Mouse (Mus musculus): Measurements from ENCODE around the gene Trpm8. TPM values are rescaled to one million over a fixed set of nuclear protein-coding genes. Genes with fewer than 3 reads are reported as not detected.

Gene Trpm8
- total and polyA plus RNA-seq, 3 experiments: not detected

- Histone ChIP-seq H3K4me1 (ENCODE audit: control insufficient read depth in 1 of 2, insufficient read depth in 2 of 2) (0 out of 4 replicates have a peak, but pooled peaks cover 0 to 3% of the 10 kb centered on the region in 2 experiments), H3K27ac (ENCODE audit: insufficient read depth, low read depth) (no peak overlapping the region), H3K9ac (ENCODE audit: insufficient read depth, low read depth) (no peak overlapping the region), H3K79me2 (replicated peaks; ENCODE audit: control insufficient read depth, extremely low read depth, insufficient read depth, poor library complexity, severe bottlenecking) (no peaks in the 10 kb centered on the region), H3K4me2 (ENCODE audit: insufficient read depth, low read depth, poor library complexity, severe bottlenecking) (no peak overlapping the region), H3K9me3 (replicated peaks; ENCODE audit: low read length) (peaks cover 73% of the 10 kb centered on the region), H3K4me3 (replicated peaks in 1 of 3; ENCODE audit: low read depth in 2 of 3, low read length in 2 of 3, poor library complexity in 1 of 3) (no peak overlapping the region), H3K27me3 (replicated peaks) (peaks cover 2% of the 10 kb centered on the region), H3K36me3 (replicated peaks in 1 of 2; ENCODE audit: control insufficient read depth in 1 of 2, insufficient read depth in 1 of 2, low read length in 1 of 2) (no peaks in the 10 kb centered on the region)
- no peak for TF ChIP-seq HCFC1 (IDR thresholded peaks at IDR 0.05; ENCODE audit: low read depth, low read length)
- TF ChIP-seq RCOR1 (conservative IDR thresholded peaks at IDR 0.05; ENCODE audit: low read depth, low read length): no peak
- TF ChIP-seq POLR2A (IDR thresholded peaks at IDR 0.05; ENCODE audit: low read depth, low read length): no peak
- no peak for TF ChIP-seq ELF1 (IDR thresholded peaks at IDR 0.05; ENCODE audit: low read depth, low read length)
- TF ChIP-seq BHLHE40 (IDR thresholded peaks at IDR 0.05; ENCODE audit: low read depth, low read length): no peak
- no peak for TF ChIP-seq JUND (conservative IDR thresholded peaks at IDR 0.05; ENCODE audit: low read depth, low read length)
- TF ChIP-seq JUN (IDR thresholded peaks at IDR 0.05; ENCODE audit: insufficient read depth, low read depth, low read length): no peak
- dilution Hi-C loops (cut with MboI; ENCODE audit: extremely low pct_ligation_motif_present, extremely low pct_unique_long_range_greater_than_20kb, low sequenced_read_pairs): no loop called here
- DNase-seq (ENCODE audit: extremely low read depth): no peak
- in situ Hi-C loops (cut with MboI; ENCODE audit: low pct_ligation_motif_present, low pct_unique_long_range_greater_than_20kb, low sequenced_read_pairs): no loop called here
Observed at GRCm38 (mm10) chr1:88229986-88230385, 47.5 kb upstream of the Trpm8 start.

- no peak overlapping the region for H3K9ac ChIP-seq (ENCODE audit: insufficient read depth, low read depth)
- no peak for DNase-seq (ENCODE audit: extremely low read depth)
- dilution Hi-C loops (cut with MboI; ENCODE audit: extremely low pct_ligation_motif_present, extremely low pct_unique_long_range_greater_than_20kb, low sequenced_read_pairs) (no loop called here), in situ Hi-C loops (cut with MboI; ENCODE audit: low pct_ligation_motif_present, low pct_unique_long_range_greater_than_20kb, low sequenced_read_pairs) (no loop called here)
- TF ChIP-seq MYC (IDR thresholded peaks at IDR 0.05; ENCODE audit: low read depth, low read length) (no peak), SIN3A (IDR thresholded peaks at IDR 0.05; ENCODE audit: low read length) (no peak), MAZ (IDR thresholded peaks at IDR 0.05; ENCODE audit: low read depth, low read length) (no peak)
- no peaks in the 10 kb centered on the region for H3K36me3 ChIP-seq (replicated peaks in 1 of 2; ENCODE audit: control insufficient read depth in 1 of 2, insufficient read depth in 1 of 2, low read length in 1 of 2)
- peaks cover 5% of the 10 kb centered on the region for H3K27me3 ChIP-seq (replicated peaks)
- H3K4me2 ChIP-seq (ENCODE audit: insufficient read depth, low read depth, poor library complexity, severe bottlenecking): no peak overlapping the region
- H3K9me3 ChIP-seq (replicated peaks; ENCODE audit: low read length): peaks cover 75% of the 10 kb centered on the region
- no peaks in the 10 kb centered on the region for H3K79me2 ChIP-seq (replicated peaks; ENCODE audit: control insufficient read depth, extremely low read depth, insufficient read depth, poor library complexity, severe bottlenecking)
- no peak overlapping the region for H3K27ac ChIP-seq (ENCODE audit: insufficient read depth, low read depth)
- H3K4me1 ChIP-seq (ENCODE audit: control insufficient read depth in 1 of 2, insufficient read depth in 2 of 2): 0 out of 4 replicates have a peak, but pooled peaks cover 0 to 3% of the 10 kb centered on the region in 2 experiments
- H3K4me3 ChIP-seq (replicated peaks in 1 of 3; ENCODE audit: low read depth in 2 of 3, low read length in 2 of 3, poor library complexity in 1 of 3): no peak overlapping the region
Observed at GRCm38 (mm10) chr1:88230421-88230820, 47.0 kb upstream of the Trpm8 start.

GRCm38 (mm10) chr1:88230981-88231802 lies 46.3 kb upstream of the Trpm8 start:
- no peak for TF ChIP-seq SMC3 (IDR thresholded peaks at IDR 0.05; ENCODE audit: low read depth, low read length)
- TF ChIP-seq GABPA (IDR thresholded peaks at IDR 0.05; ENCODE audit: insufficient replicate concordance, low read depth, low read length): no peak
- no peak for TF ChIP-seq MAFK (IDR thresholded peaks at IDR 0.05; ENCODE audit: insufficient replicate concordance, low read length)

More at GRCm38 (mm10) chr1:88230981-88231802, 46.3 kb upstream of the Trpm8 start:
- DNase-seq (ENCODE audit: extremely low read depth): no peak
- Histone ChIP-seq H3K27me3 (replicated peaks) (peaks cover 6% of the 10 kb centered on the region), H3K4me2 (ENCODE audit: insufficient read depth, low read depth, poor library complexity, severe bottlenecking) (no peak overlapping the region), H3K9ac (ENCODE audit: insufficient read depth, low read depth) (no peak overlapping the region), H3K9me3 (replicated peaks; ENCODE audit: low read length) (peaks cover 74% of the 10 kb centered on the region), H3K36me3 (replicated peaks in 1 of 2; ENCODE audit: control insufficient read depth in 1 of 2, insufficient read depth in 1 of 2, low read length in 1 of 2) (no peaks in the 10 kb centered on the region), H3K4me1 (ENCODE audit: control insufficient read depth in 1 of 2, insufficient read depth in 2 of 2) (0 out of 4 replicates have a peak, but pooled peaks cover 0 to 3% of the 10 kb centered on the region in 2 experiments), H3K79me2 (replicated peaks; ENCODE audit: control insufficient read depth, extremely low read depth, insufficient read depth, poor library complexity, severe bottlenecking) (no peaks in the 10 kb centered on the region), H3K27ac (ENCODE audit: insufficient read depth, low read depth) (no peak overlapping the region), H3K4me3 (replicated peaks in 1 of 3; ENCODE audit: low read depth in 2 of 3, low read length in 2 of 3, poor library complexity in 1 of 3) (no peak overlapping the region)
- dilution Hi-C loops (cut with MboI; ENCODE audit: extremely low pct_ligation_motif_present, extremely low pct_unique_long_range_greater_than_20kb, low sequenced_read_pairs) (no loop called here), in situ Hi-C loops (cut with MboI; ENCODE audit: low pct_ligation_motif_present, low pct_unique_long_range_greater_than_20kb, low sequenced_read_pairs) (no loop called here)
